15 mouse cellular contexts compared by ENCODE assay signal in the genomic region with DNA sequence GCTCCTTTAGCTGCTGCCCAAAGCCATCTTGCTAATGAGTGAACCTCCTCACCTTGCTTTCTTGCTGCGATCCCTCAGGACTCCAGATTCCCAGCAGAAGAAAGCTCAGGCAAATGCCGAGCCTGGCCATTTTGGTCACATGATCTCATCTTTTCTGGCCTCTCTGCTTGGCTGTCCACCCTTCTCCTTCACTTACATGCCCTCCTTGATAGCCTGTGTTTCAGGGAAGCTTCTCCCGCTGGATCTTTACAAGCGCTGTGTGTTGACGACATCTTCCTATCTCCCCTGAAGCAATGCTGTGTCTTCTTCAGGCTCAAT. TPM values are rescaled to one million over a fixed set of nuclear protein-coding genes. Genes with fewer than 3 reads are reported as not detected.
DNase-seq lines count a peak whose midpoint lies in the region; ATAC-seq and TF ChIP-seq lines count a peak whose summit lies in the region.
"Had no signal": no experiment of that assay in that cellular context is flagged by ENCODE, and none has a peak within 500 bp of the region (broad histone marks: within the 10 kb centered on the region; RNA-seq: fewer than 3 reads in every experiment).

No protein-coding gene starts in this region.

- intact Hi-C loops in left cerebral cortex, postnatal 14 days (cut with DNase I): no loop called here

- no peak for DNase-seq in neural tube, embryonic 11.5 days (ENCODE audit: low spot score)
- no peak for DNase-seq in neural tube, embryonic 10.5 days (ENCODE audit: extremely low spot score, low spot score)
- no peak for DNase-seq in forebrain, postnatal 0 days
- no peak for DNase-seq in MN1 (ENCODE audit: low spot score)
- DNase-seq in left cerebral cortex, postnatal 14 days (ENCODE audit: low spot score in 2 of 2): no peak
- DNase-seq in gastrocnemius, postnatal 25 days: no peak
- DNase-seq: adrenal gland, adult 2 months; kidney, adult 8-10 months had no signal

- 72% methylated on average over 5 of the region's 5 CpGs for WGBS in neural tube, embryonic 11.5 days
- 62% methylated on average over 5 of the region's 5 CpGs for WGBS in forebrain, postnatal 0 days
- WGBS in midbrain, embryonic 12.5 days: 61% methylated on average over 5 of the region's 5 CpGs
- 65% methylated on average over 5 of the region's 5 CpGs for WGBS in olfactory bulb, adult 2 months

- no peak for ATAC-seq in neural tube, embryonic 11.5 days (ENCODE audit: insufficient read depth, low FRiP score, low TSS enrichment)
- no peak for ATAC-seq in forebrain, postnatal 0 days
- no peak for ATAC-seq in midbrain, embryonic 12.5 days (ENCODE audit: low FRiP score, low read depth)
- ATAC-seq: Patski had no signal

- H3K9me3 ChIP-seq in neural tube, embryonic 11.5 days (ENCODE audit: control insufficient read depth, low read length): no peaks in the 10 kb centered on the region
- no peaks in the 10 kb centered on the region for H3K9me3 ChIP-seq in forebrain, postnatal 0 days (ENCODE audit: low read length)
- H3K9me3 ChIP-seq in midbrain, embryonic 12.5 days: no peaks in the 10 kb centered on the region

- 0 out of 2 replicates have a peak overlapping the region, but pooled peaks have one; percentile 8 for H3K27ac ChIP-seq in neural tube, embryonic 11.5 days (ENCODE audit: low read depth, low read length)
- peak overlapping the region; percentile 85 for H3K27ac ChIP-seq in forebrain, postnatal 0 days (ENCODE audit: low read depth, low read length)
- H3K27ac ChIP-seq in midbrain, embryonic 12.5 days (replicated peaks): peak overlapping the region; percentile 85
- H3K27ac ChIP-seq in olfactory bulb, adult 2 months (ENCODE audit: insufficient read depth, low read depth, low read length): peak overlapping the region; percentile 79
- H3K27ac ChIP-seq: heart, adult 2 months; stomach, postnatal 0 days had no signal

- peaks cover 10% of the 10 kb centered on the region for H3K4me1 ChIP-seq in neural tube, embryonic 11.5 days (ENCODE audit: control insufficient read depth, insufficient read depth, low read length)
- H3K4me1 ChIP-seq in forebrain, postnatal 0 days (ENCODE audit: insufficient read depth): peaks cover 15% of the 10 kb centered on the region
- peaks cover 27% of the 10 kb centered on the region for H3K4me1 ChIP-seq in midbrain, embryonic 12.5 days
- peaks cover 19% of the 10 kb centered on the region for H3K4me1 ChIP-seq in olfactory bulb, adult 2 months (ENCODE audit: control insufficient read depth, insufficient read depth, low read length)

- H3K4me2 ChIP-seq in neural tube, embryonic 11.5 days (ENCODE audit: low read depth): no peak overlapping the region
- H3K4me2 ChIP-seq in forebrain, postnatal 0 days (ENCODE audit: low read depth): 0 out of 2 replicates have a peak overlapping the region, but pooled peaks have one; percentile 24
- H3K4me2 ChIP-seq in midbrain, embryonic 12.5 days (replicated peaks): peak overlapping the region; percentile 36; the same call in 1 of the 2 replicates

- TF ChIP-seq POLR2A in olfactory bulb, adult 2 months (IDR thresholded peaks at IDR 0.05; ENCODE audit: insufficient read depth, low read depth, low read length): no peak

- no peak overlapping the region for H3K4me3 ChIP-seq in neural tube, embryonic 11.5 days (ENCODE audit: low read depth, low read length)
- H3K4me3 ChIP-seq in forebrain, postnatal 0 days (ENCODE audit: low read depth, low read length): no peak overlapping the region
- H3K4me3 ChIP-seq in midbrain, embryonic 12.5 days: no peak overlapping the region
- 0 out of 2 replicates have a peak overlapping the region, but pooled peaks have one; percentile 18 for H3K4me3 ChIP-seq in olfactory bulb, adult 2 months (ENCODE audit: insufficient read depth, low read depth, low read length)
- H3K4me3 ChIP-seq: heart, adult 2 months had no signal

- TF ChIP-seq CTCF in forebrain, postnatal 0 days (IDR thresholded peaks at IDR 0.05; ENCODE audit: low read depth): no peak
- TF ChIP-seq CTCF in olfactory bulb, adult 2 months (IDR thresholded peaks at IDR 0.05; ENCODE audit: insufficient read depth, low read depth, low read length): no peak

- H3K9ac ChIP-seq in neural tube, embryonic 11.5 days (ENCODE audit: low read length): peak overlapping the region; percentile 7; the same call in 1 of the 2 replicates
- peak overlapping the region; percentile 2; the same call in 1 of the 2 replicates for H3K9ac ChIP-seq in forebrain, postnatal 0 days
- H3K9ac ChIP-seq in midbrain, embryonic 12.5 days (replicated peaks): no peak overlapping the region

- H3K27me3 ChIP-seq in neural tube, embryonic 11.5 days (ENCODE audit: control insufficient read depth, insufficient read depth, low read length): no peaks in the 10 kb centered on the region
- H3K27me3 ChIP-seq in forebrain, postnatal 0 days (ENCODE audit: insufficient read depth, low read length): no peaks in the 10 kb centered on the region
- no peaks in the 10 kb centered on the region for H3K27me3 ChIP-seq in midbrain, embryonic 12.5 days
- H3K27me3 ChIP-seq: Patski had no signal

- no peaks in the 10 kb centered on the region for H3K36me3 ChIP-seq in neural tube, embryonic 11.5 days (ENCODE audit: control insufficient read depth, insufficient read depth, low read length)
- H3K36me3 ChIP-seq in forebrain, postnatal 0 days (ENCODE audit: insufficient read depth): no peaks in the 10 kb centered on the region
- H3K36me3 ChIP-seq in midbrain, embryonic 12.5 days: no peaks in the 10 kb centered on the region

RNA-seq across cellular contexts. Expression of gene Ccdc177, which starts 23.2 kb away (rescaled TPM):
- 2.4 and 2.6 TPM in 2 replicates for polyA plus RNA-seq in neural tube, embryonic 11.5 days (2014; fragmentation: Nextera tagmentation; extraction: Ambion mirVana)
- total RNA-seq in forebrain, postnatal 0 days (2014; rRNA removed): 19.1 and 23.5 TPM in 2 replicates
- 1.6 and 2.3 TPM in 2 replicates for polyA plus RNA-seq in forebrain, postnatal 0 days (2015; fragmentation: Nextera tagmentation; extraction: Ambion mirVana)
- 7.8 and 9.7 TPM in 2 replicates for polyA plus RNA-seq in midbrain, embryonic 12.5 days (2016; fragmentation: Nextera tagmentation; extraction: Ambion mirVana)
- not detected in 2 replicates for polyA plus RNA-seq in olfactory bulb, adult 2 months (2012; ENCODE audit: insufficient read depth, insufficient read length, low replicate concordance, missing spikeins)
- total RNA-seq in left cerebral cortex, postnatal 14 days (2021): 10 to 100 TPM; 17.0 to 18.1 TPM
- total RNA-seq in gastrocnemius, postnatal 25 days (2021): not detected
- total RNA-seq: heart, postnatal 36 days; monocyte, adult 5-6 weeks had no signal
- polyA plus RNA-seq: adrenal gland, adult 2 months; heart, adult 2 months had no signal

RNA-seq across cellular contexts. Expression of gene Plekhd1, which starts 44.9 kb away (rescaled TPM):
- 1.3 and 1.5 TPM in 2 replicates for polyA plus RNA-seq in neural tube, embryonic 11.5 days (2014; fragmentation: Nextera tagmentation; extraction: Ambion mirVana)
- 0.77 and 1.1 TPM in 2 replicates for total RNA-seq in forebrain, postnatal 0 days (2014; rRNA removed)
- 0.70 and 1.3 TPM in 2 replicates for polyA plus RNA-seq in forebrain, postnatal 0 days (2015; fragmentation: Nextera tagmentation; extraction: Ambion mirVana)
- polyA plus RNA-seq in midbrain, embryonic 12.5 days (2016; fragmentation: Nextera tagmentation; extraction: Ambion mirVana): 3.3 and 4.4 TPM in 2 replicates
- polyA plus RNA-seq in olfactory bulb, adult 2 months (2012; ENCODE audit: insufficient read depth, insufficient read length, low replicate concordance, missing spikeins): not detected in 2 replicates
- total RNA-seq in left cerebral cortex, postnatal 14 days (2021): 1 to 10 TPM; 2.8 to 2.9 TPM
- not detected for total RNA-seq in gastrocnemius, postnatal 25 days (2021)
- total RNA-seq: adrenal gland, adult 2 months; heart, adult 2 months; monocyte, adult 5-6 weeks had no signal
- polyA plus RNA-seq: Patski had no signal

RNA-seq across cellular contexts. Expression of gene Susd6, which starts 53.1 kb away (rescaled TPM):
- 20.9 and 23.3 TPM in 2 replicates for polyA plus RNA-seq in neural tube, embryonic 11.5 days (2014; fragmentation: Nextera tagmentation; extraction: Ambion mirVana)
- total RNA-seq in forebrain, postnatal 0 days (2014; rRNA removed): 12.5 and 15.3 TPM in 2 replicates
- polyA plus RNA-seq in forebrain, postnatal 0 days (2015; fragmentation: Nextera tagmentation; extraction: Ambion mirVana): 6.8 and 8.0 TPM in 2 replicates
- 22.3 and 23.5 TPM in 2 replicates for polyA plus RNA-seq in midbrain, embryonic 12.5 days (2016; fragmentation: Nextera tagmentation; extraction: Ambion mirVana)
- polyA plus RNA-seq in olfactory bulb, adult 2 months (2012; ENCODE audit: insufficient read depth, insufficient read length, low replicate concordance, missing spikeins): not detected in 2 replicates
- 10 to 100 TPM; 27.0 to 29.5 TPM for total RNA-seq in left cerebral cortex, postnatal 14 days (2021)
- 10 to 100 TPM; 26.7 to 28.1 TPM for total RNA-seq in gastrocnemius, postnatal 25 days (2021)

Comparison
In these comparisons a context has a peak if more than half of its experiments do, and no peak if none do; other contexts are left out.
1. H3K27ac ChIP-seq: peak in every context shown above with its lines; median percentile 85 in forebrain, postnatal 0 days; 85 in midbrain, embryonic 12.5 days; 79 in olfactory bulb, adult 2 months; 8 in neural tube, embryonic 11.5 days.